Mouse (Mus musculus) cerebellum, adult 2 months (tissue): ENCODE results near the gene Lrrc49.

Experiments
- CTCF ChIP-seq: fragments of 200-500 bp; IDR thresholded peaks from 2 replicates; pipeline ENCODE4 v1.5.1; 2011; ENCODE audit warnings: low read depth, mild to moderate bottlenecking, control low read depth, low read length, moderate library complexity, borderline replicate concordance; ENCODE audit not compliant: insufficient read depth
- POLR2A ChIP-seq: fragments of 200-500 bp; IDR thresholded peaks from 2 replicates; pipeline ENCODE4 v1.6.1; 2011; ENCODE audit warnings: low read length, control low read depth, borderline replicate concordance; ENCODE audit not compliant: insufficient read depth

DNA sequence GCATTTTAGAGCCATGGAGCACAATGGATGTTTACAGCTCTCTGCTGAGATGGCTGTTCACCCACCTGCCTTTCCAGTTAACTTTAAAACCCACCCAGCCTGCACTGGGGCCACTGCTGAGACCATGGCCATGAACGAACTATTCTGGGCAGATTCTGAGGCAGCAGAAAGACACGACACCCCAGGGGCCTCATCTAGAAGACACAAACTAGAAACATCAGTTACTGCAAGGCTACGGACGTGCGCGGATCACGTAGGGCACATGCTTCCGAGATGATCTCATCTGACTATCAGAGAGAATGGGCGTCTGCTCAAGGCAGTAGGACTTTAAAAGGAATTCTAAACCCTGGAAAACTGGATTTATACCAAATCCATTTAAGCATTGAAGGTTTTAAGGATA, 71.0 kb downstream of the Lrrc49 start:
- TF ChIP-seq POLR2A (no peak), CTCF (no peak)
